In genomic region chr13:63073911-63074675, GRCm38 (mm10) we compare ENCODE assay signal across 7 mouse cellular contexts.
DNase-seq lines count a peak whose midpoint lies in the region; ATAC-seq and TF ChIP-seq lines count a peak whose summit lies in the region.

No protein-coding gene starts in this region.

- H3K9me3 ChIP-seq in midbrain, embryonic 11.5 days (ENCODE audit: control insufficient read depth, low read length): no peaks in the 10 kb centered on the region
- 0 out of 2 replicates have a peak, but pooled peaks cover 4% of the 10 kb centered on the region for H3K9me3 ChIP-seq in midbrain, embryonic 10.5 days (replicated peaks)
- H3K9me3 ChIP-seq in forebrain, embryonic 16.5 days (ENCODE audit: control insufficient read depth, low read length): no peaks in the 10 kb centered on the region
- H3K9me3 ChIP-seq in limb, embryonic 11.5 days (ENCODE audit: control insufficient read depth, low read length): no peaks in the 10 kb centered on the region; the same call in 1 of the 2 replicates
- H3K9me3 ChIP-seq in stomach, postnatal 0 days (ENCODE audit: control insufficient read depth, low read length): no peaks in the 10 kb centered on the region
- no peaks in the 10 kb centered on the region for H3K9me3 ChIP-seq in midbrain, embryonic 15.5 days

- H3K4me2 ChIP-seq in midbrain, embryonic 11.5 days: no peak overlapping the region
- H3K4me2 ChIP-seq in forebrain, embryonic 16.5 days (ENCODE audit: low read length): no peak overlapping the region
- H3K4me2 ChIP-seq in limb, embryonic 11.5 days (ENCODE audit: low read depth, severe bottlenecking): no peak overlapping the region
- no peak overlapping the region for H3K4me2 ChIP-seq in stomach, postnatal 0 days (replicated peaks; ENCODE audit: low read depth)
- H3K4me2 ChIP-seq in midbrain, embryonic 15.5 days: no peak overlapping the region

- 81% methylated on average over 9 of the region's 9 CpGs for WGBS in midbrain, embryonic 11.5 days
- WGBS in midbrain, embryonic 10.5 days: 86% methylated on average over 9 of the region's 9 CpGs
- 61% methylated on average over 9 of the region's 9 CpGs for WGBS in forebrain, embryonic 16.5 days
- 35% methylated on average over 9 of the region's 9 CpGs for WGBS in limb, embryonic 11.5 days
- 26% methylated on average over 9 of the region's 9 CpGs for WGBS in stomach, postnatal 0 days
- WGBS in midbrain, embryonic 15.5 days: 76% methylated on average over 9 of the region's 9 CpGs

- TF ChIP-seq EP300 in stomach, postnatal 0 days (optimal IDR thresholded peaks at IDR 0.05): no peak

- no peaks in the 10 kb centered on the region for H3K4me1 ChIP-seq in midbrain, embryonic 11.5 days (ENCODE audit: control insufficient read depth, insufficient read depth, low read length)
- H3K4me1 ChIP-seq in midbrain, embryonic 10.5 days: peaks cover 8% of the 10 kb centered on the region
- H3K4me1 ChIP-seq in forebrain, embryonic 16.5 days (replicated peaks; ENCODE audit: control insufficient read depth, insufficient read depth, low read length): peaks cover 10% of the 10 kb centered on the region
- peaks cover 8% of the 10 kb centered on the region for H3K4me1 ChIP-seq in limb, embryonic 11.5 days (ENCODE audit: control insufficient read depth, insufficient read depth, low read length)
- peaks cover 8% of the 10 kb centered on the region for H3K4me1 ChIP-seq in stomach, postnatal 0 days (replicated peaks; ENCODE audit: control insufficient read depth, insufficient read depth)
- H3K4me1 ChIP-seq in midbrain, embryonic 15.5 days: no peaks in the 10 kb centered on the region

- no peaks in the 10 kb centered on the region for H3K27me3 ChIP-seq in midbrain, embryonic 11.5 days (ENCODE audit: control insufficient read depth, insufficient read depth, low read length)
- no peaks in the 10 kb centered on the region for H3K27me3 ChIP-seq in midbrain, embryonic 10.5 days (ENCODE audit: low read depth, poor library complexity, severe bottlenecking)
- H3K27me3 ChIP-seq in forebrain, embryonic 16.5 days (replicated peaks; ENCODE audit: control insufficient read depth, insufficient read depth, low read length): no peaks in the 10 kb centered on the region
- H3K27me3 ChIP-seq in limb, embryonic 11.5 days (ENCODE audit: control insufficient read depth, insufficient read depth, low read length): no peaks in the 10 kb centered on the region
- H3K27me3 ChIP-seq in stomach, postnatal 0 days (ENCODE audit: control insufficient read depth, insufficient read depth, low read length): no peaks in the 10 kb centered on the region
- H3K27me3 ChIP-seq in midbrain, embryonic 15.5 days (replicated peaks): no peaks in the 10 kb centered on the region

- no peak overlapping the region for H3K9ac ChIP-seq in midbrain, embryonic 11.5 days (ENCODE audit: low read length)
- no peak overlapping the region for H3K9ac ChIP-seq in forebrain, embryonic 16.5 days (replicated peaks; ENCODE audit: low read depth, low read length)
- no peak overlapping the region for H3K9ac ChIP-seq in limb, embryonic 11.5 days (ENCODE audit: low read length)
- no peak overlapping the region for H3K9ac ChIP-seq in stomach, postnatal 0 days (ENCODE audit: low read length)
- no peak overlapping the region for H3K9ac ChIP-seq in midbrain, embryonic 15.5 days

- no peak for TF ChIP-seq CTCF in stomach, postnatal 0 days (IDR thresholded peaks at IDR 0.05; ENCODE audit: low read depth)

- ATAC-seq in midbrain, embryonic 11.5 days (ENCODE audit: low FRiP score): no peak
- peak; percentile 77 for ATAC-seq in forebrain, embryonic 16.5 days
- ATAC-seq in limb, embryonic 11.5 days (ENCODE audit: insufficient number of reproducible peaks, low FRiP score, low TSS enrichment, low read depth): 0 out of 2 replicates have a peak, but pooled peaks have one; percentile 35
- ATAC-seq in stomach, postnatal 0 days (ENCODE audit: low FRiP score, low TSS enrichment): peak; percentile 35; the same call in 1 of the 2 replicates
- ATAC-seq in midbrain, embryonic 15.5 days (replicated peaks): no peak

- no peak overlapping the region for H3K27ac ChIP-seq in midbrain, embryonic 11.5 days (ENCODE audit: low read depth, low read length)
- no peak overlapping the region for H3K27ac ChIP-seq in midbrain, embryonic 10.5 days (replicated peaks)
- no peak overlapping the region for H3K27ac ChIP-seq in forebrain, embryonic 16.5 days (ENCODE audit: low read length)
- H3K27ac ChIP-seq in limb, embryonic 11.5 days (replicated peaks; ENCODE audit: low read depth, low read length): no peak overlapping the region
- peak overlapping the region; percentile 54 for H3K27ac ChIP-seq in stomach, postnatal 0 days (replicated peaks)
- H3K27ac ChIP-seq in midbrain, embryonic 15.5 days: no peak overlapping the region

- H3K4me3 ChIP-seq in midbrain, embryonic 11.5 days (ENCODE audit: low read depth, low read length): no peak overlapping the region
- no peak overlapping the region for H3K4me3 ChIP-seq in midbrain, embryonic 10.5 days
- H3K4me3 ChIP-seq in forebrain, embryonic 16.5 days (replicated peaks; ENCODE audit: low read length): no peak overlapping the region
- H3K4me3 ChIP-seq in limb, embryonic 11.5 days (ENCODE audit: low read depth, low read length): no peak overlapping the region
- no peak overlapping the region for H3K4me3 ChIP-seq in stomach, postnatal 0 days (ENCODE audit: low read depth, low read length)
- no peak overlapping the region for H3K4me3 ChIP-seq in midbrain, embryonic 15.5 days

- DNase-seq in midbrain, embryonic 11.5 days (ENCODE audit: low spot score, missing footprints): peak; percentile 37
- DNase-seq in midbrain, embryonic 10.5 days (ENCODE audit: low spot score): no peak
- DNase-seq in limb, embryonic 11.5 days (ENCODE audit: low spot score): no peak
- DNase-seq in stomach, postnatal 0 days (ENCODE audit: low spot score): peak; percentile 22
- DNase-seq in cerebellum, postnatal 4 days (ENCODE audit: low spot score in 2 of 2): no peak

- H3K36me3 ChIP-seq in midbrain, embryonic 11.5 days (ENCODE audit: control insufficient read depth, insufficient read depth, low read length): no peaks in the 10 kb centered on the region
- no peaks in the 10 kb centered on the region for H3K36me3 ChIP-seq in midbrain, embryonic 10.5 days
- H3K36me3 ChIP-seq in forebrain, embryonic 16.5 days (ENCODE audit: control insufficient read depth, insufficient read depth): no peaks in the 10 kb centered on the region
- H3K36me3 ChIP-seq in limb, embryonic 11.5 days (ENCODE audit: control insufficient read depth, insufficient read depth, low read length): no peaks in the 10 kb centered on the region
- H3K36me3 ChIP-seq in stomach, postnatal 0 days (ENCODE audit: control insufficient read depth, insufficient read depth, low read length): no peaks in the 10 kb centered on the region
- H3K36me3 ChIP-seq in midbrain, embryonic 15.5 days (replicated peaks): no peaks in the 10 kb centered on the region

Comparison
In these comparisons a context has a peak if more than half of its experiments do, and no peak if none do; other contexts are left out.
1. DNase-seq: peak in midbrain, embryonic 11.5 days (single experiment) and stomach, postnatal 0 days (single experiment); none in midbrain, embryonic 10.5 days (single experiment), limb, embryonic 11.5 days (single experiment) and cerebellum, postnatal 4 days (0 of 2).
2. ATAC-seq: peak in forebrain, embryonic 16.5 days (single experiment), limb, embryonic 11.5 days (single experiment) and stomach, postnatal 0 days (single experiment); none in midbrain, embryonic 11.5 days (single experiment) and midbrain, embryonic 15.5 days (single experiment).